Mouse (Mus musculus) liver, adult 2 months (tissue): ENCODE results near the gene Gm17304. TPM values are rescaled to one million over a fixed set of nuclear protein-coding genes. Genes with fewer than 3 reads are reported as not detected.

ENCODE experiments used
- DNase-seq: peaks from one replicate; pipeline ENCODE4 v3.0.0-alpha.2; 2011; ENCODE audit warnings: low read depth, low spot score; ENCODE audit errors: extremely low read depth
- H3K27ac ChIP-seq: fragments of 200-500 bp; replicated peaks from 2 replicates; pipeline ENCODE4 v1.5.1; 2012; ENCODE audit warnings: low read depth, mild to moderate bottlenecking, control low read depth, inconsistent platforms, low read length; ENCODE audit not compliant: insufficient read depth
- H3K27me3 ChIP-seq: fragments of 200-500 bp; 2 replicates; pipeline ENCODE4 v1.6.1; 2012; ENCODE audit warnings: mild to moderate bottlenecking, moderate library complexity, low read length, inconsistent platforms; ENCODE audit not compliant: control insufficient read depth, insufficient read depth
- H3K36me3 ChIP-seq: fragments of 200-500 bp; 2 replicates; pipeline ENCODE4 v1.6.1; 2012; ENCODE audit warnings: low read length, inconsistent platforms; ENCODE audit not compliant: control insufficient read depth, insufficient read depth
- H3K4me1 ChIP-seq: fragments of 200-500 bp; 2 replicates; pipeline ENCODE4 v1.6.1; 2011; ENCODE audit warnings: low read length; ENCODE audit not compliant: control insufficient read depth, insufficient read depth
- H3K4me3 ChIP-seq: fragments of 200-500 bp; 2 replicates; pipeline ENCODE4 v1.5.1; 2011; ENCODE audit warnings: low read depth, mild to moderate bottlenecking, control low read depth, low read length, moderate library complexity; ENCODE audit not compliant: insufficient read depth
- H3K79me2 ChIP-seq: fragments of 200-500 bp; 2 replicates; pipeline ENCODE4 v1.6.1; 2012; ENCODE audit warnings: inconsistent platforms, mild to moderate bottlenecking, low read length, moderate library complexity; ENCODE audit not compliant: control insufficient read depth, insufficient read depth
- H3K9ac ChIP-seq: fragments of 200-500 bp; 2 replicates; pipeline ENCODE4 v1.6.1; 2012; ENCODE audit warnings: low read depth, mild to moderate bottlenecking, control low read depth, inconsistent platforms, low read length
- CTCF ChIP-seq: fragments of 200-500 bp; IDR thresholded peaks from 2 replicates; pipeline ENCODE4 v1.5.1; 2011; ENCODE audit warnings: low read depth, low read length, control low read depth
- POLR2A ChIP-seq: fragments of 200-500 bp; IDR thresholded peaks from 2 replicates; pipeline ENCODE4 v1.6.1; 2011; ENCODE audit warnings: low read length, control low read depth; ENCODE audit not compliant: insufficient read depth; ENCODE audit errors: extremely low read depth
- WGBS: fragments of 180-500 bp; shearing (Covaris S2); methylation state at CpG from one replicate; pipeline ENCODE4 v1.1.7; 2018; 5-methylcytosine and 5-hydroxymethylcytosine counted together
- polyA plus RNA-seq: library from polyadenylated mRNA; depleted of rRNA; stranded (reverse); fragments of >200 nt; gene quantifications from 2 replicates; pipeline ENCODE4 v1.2.3, GENCODE M21; 2012; rRNA removed
- total RNA-seq: library from RNA; depleted of rRNA; stranded (reverse); fragments of >200 nt; gene quantifications from 2 replicates; pipeline ENCODE4 v1.2.3, GENCODE M21; 2014; rRNA removed

Gm17304 gene
- total RNA-seq (not detected in 2 replicates), polyA plus RNA-seq (not detected in 2 replicates)

GRCm38 (mm10) chr5:106608798-106609197 is at the start of gene Gm17304:
Gene Gm17304 (plus strand): TSS chr5:106609098.
- H3K27ac ChIP-seq = no peak within 1 kb of the TSS
- H3K79me2 ChIP-seq = no peaks in the 10 kb centered on the region
- 89% methylated on average over 4 of the region's 4 CpGs for WGBS
- no peaks in the 10 kb centered on the region for H3K27me3 ChIP-seq
- H3K9ac ChIP-seq = no peak within 1 kb of the TSS
- no peak for DNase-seq
- no peaks in the 10 kb centered on the region; the same call in 1 of the 2 replicates for H3K4me1 ChIP-seq
- TF ChIP-seq CTCF (no peak), POLR2A (no peak)
- H3K36me3 ChIP-seq = no peaks in the 10 kb centered on the region
- no peak within 1 kb of the TSS for H3K4me3 ChIP-seq

GRCm38 (mm10) chr5:106560631-106561498 is 48.0 kb upstream of the Gm17304 start:
- DNase-seq = no peak
- no peaks in the 10 kb centered on the region; the same call in 1 of the 2 replicates for H3K4me1 ChIP-seq
- H3K79me2 ChIP-seq = no peaks in the 10 kb centered on the region
- H3K4me3 ChIP-seq = no peak overlapping the region
- no peak overlapping the region for H3K27ac ChIP-seq
- H3K27me3 ChIP-seq = peaks cover 10% of the 10 kb centered on the region
- no peaks in the 10 kb centered on the region for H3K36me3 ChIP-seq
- H3K9ac ChIP-seq = no peak overlapping the region
- TF ChIP-seq CTCF = no peak
- TF ChIP-seq POLR2A = no peak
- 7% methylated on average over 40 of the region's 40 CpGs for WGBS

GRCm38 (mm10) chr5:106561499-106561822 is 47.4 kb upstream of the Gm17304 start:
- no peaks in the 10 kb centered on the region for H3K79me2 ChIP-seq

GRCm38 (mm10) chr5:106566025-106566424 is 42.9 kb upstream of the Gm17304 start:
- Histone ChIP-seq H3K27ac (no peak overlapping the region), H3K36me3 (no peaks in the 10 kb centered on the region), H3K4me3 (no peak overlapping the region), H3K9ac (no peak overlapping the region), H3K4me1 (no peaks in the 10 kb centered on the region; the same call in 1 of the 2 replicates), H3K79me2 (no peaks in the 10 kb centered on the region), H3K27me3 (peaks cover 9% of the 10 kb centered on the region)
- WGBS = 71% methylated on average over 6 of the region's 6 CpGs
- no peak for DNase-seq
- TF ChIP-seq CTCF = no peak
- TF ChIP-seq POLR2A = no peak

More at GRCm38 (mm10) chr5:106561499-106561822, 47.4 kb upstream of the Gm17304 start:
- no peak overlapping the region for H3K9ac ChIP-seq
- no peak overlapping the region for H3K27ac ChIP-seq
- no peak for DNase-seq
- TF ChIP-seq POLR2A = no peak
- TF ChIP-seq CTCF = no peak
- no peaks in the 10 kb centered on the region for H3K36me3 ChIP-seq
- no peak overlapping the region for H3K4me3 ChIP-seq
- H3K27me3 ChIP-seq = peaks cover 10% of the 10 kb centered on the region
- H3K4me1 ChIP-seq = no peaks in the 10 kb centered on the region; the same call in 1 of the 2 replicates
- 23% methylated on average over 8 of the region's 8 CpGs for WGBS

- Histone ChIP-seq H3K27me3 (no peaks in the 10 kb centered on the region), H3K9ac (peak overlapping the region; percentile 83), H3K4me1 (no peaks in the 10 kb centered on the region; the same call in 1 of the 2 replicates), H3K4me3 (peak overlapping the region; percentile 55), H3K27ac (no peak overlapping the region), H3K79me2 (no peaks in the 10 kb centered on the region), H3K36me3 (no peaks in the 10 kb centered on the region)
- no peak for TF ChIP-seq CTCF
- no peak for TF ChIP-seq POLR2A
- peak; percentile 13 for DNase-seq
- 6% methylated on average over 55 of the region's 55 CpGs for WGBS
Measured at GRCm38 (mm10) chr5:106573742-106574559, 34.9 kb upstream of the Gm17304 start.
